Mouse (Mus musculus): Measurements from ENCODE around the gene Traf2.
A peak's percentile ranks its signal among the peaks of the same experiment; 100 is the strongest.
"Not testable (repeated sequence)": the region's sequence is repeated elsewhere in the genome, so short reads cannot be mapped to it uniquely, and the experiment has no call there.

Gene Traf2

DNA sequence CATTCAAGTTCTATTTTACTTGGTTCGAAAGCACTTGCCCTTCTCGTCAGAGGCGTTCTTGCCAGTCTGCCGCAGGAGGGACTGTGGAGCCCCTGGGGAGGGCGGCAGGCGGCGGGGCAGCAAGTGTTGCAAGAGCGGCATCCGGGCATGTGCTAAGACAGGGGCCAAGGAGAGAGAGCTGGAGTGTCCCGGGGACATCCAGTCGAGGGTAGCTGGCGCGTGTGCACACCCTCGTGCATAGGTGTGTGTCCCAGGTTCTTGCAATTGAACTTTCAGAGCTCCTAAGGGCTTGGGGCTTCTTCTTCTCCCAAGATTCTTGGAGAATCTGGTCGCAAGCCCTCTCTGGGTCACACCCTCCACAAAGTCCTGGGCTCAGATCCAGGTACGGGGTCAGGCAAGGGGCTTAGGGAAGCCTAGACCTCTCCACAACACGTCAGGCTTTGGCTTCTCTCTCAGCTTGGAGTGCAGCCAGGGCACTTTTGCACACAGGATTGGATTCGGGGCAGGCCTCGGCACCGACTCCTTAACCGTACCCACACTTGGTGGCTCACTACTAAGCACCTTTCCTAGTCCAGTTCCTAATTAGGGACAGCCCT is 28.8 kb upstream of the Traf2 start:
- peak; percentile 42 for DNase-seq (ENCODE audit: low read depth, low spot score)

DNA sequence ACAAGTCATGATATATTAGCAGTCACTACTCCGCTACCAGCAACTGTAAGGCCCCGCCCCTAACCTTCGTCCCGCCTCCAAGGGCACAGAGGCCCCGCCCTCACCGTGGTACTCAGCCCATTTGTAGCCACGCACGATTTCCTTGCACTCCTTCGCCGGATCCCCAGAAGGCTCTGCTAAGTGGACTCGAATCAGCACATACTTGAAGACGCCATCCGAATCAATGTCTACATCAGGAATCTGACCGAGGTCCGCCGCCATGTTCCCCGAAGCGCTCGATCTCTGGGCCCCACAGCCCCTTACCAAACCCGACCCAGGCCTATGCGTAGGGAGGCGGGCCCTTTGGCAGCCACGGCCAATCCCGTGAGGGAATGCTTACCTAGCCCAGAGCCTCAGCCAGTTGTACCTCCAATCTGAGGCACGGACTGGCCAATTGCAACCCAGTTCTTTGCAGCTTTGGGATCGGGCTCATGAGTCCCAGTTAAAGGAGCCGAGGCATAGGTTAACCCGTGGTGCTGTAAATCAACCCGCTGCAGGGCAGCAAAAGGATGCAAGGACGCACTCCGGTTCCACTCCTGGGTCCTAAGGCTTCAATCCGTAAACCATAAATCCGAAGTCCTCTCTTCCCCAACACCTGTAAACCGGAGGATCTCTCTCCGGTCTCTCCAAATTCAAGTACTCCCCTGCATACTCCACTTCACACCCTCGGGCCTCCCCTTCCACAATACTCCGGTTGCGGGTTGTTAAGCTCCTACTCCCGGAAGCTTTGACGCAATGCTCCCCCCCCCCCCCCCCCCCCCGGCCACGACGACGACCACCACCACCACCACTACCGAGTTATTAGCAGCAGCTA is 28.1 kb upstream of the Traf2 start, which contains the start of the genes Mamdc4 and Phpt1:
Gene Mamdc4, minus strand, starts transcription at position 267 of the 853 bp plus-strand sequence.
Gene Phpt1, minus strand, starts transcription at position 646 of the 853 bp plus-strand sequence.
- DNase-seq (ENCODE audit: low read depth, low spot score): peak; percentile 97

DNA sequence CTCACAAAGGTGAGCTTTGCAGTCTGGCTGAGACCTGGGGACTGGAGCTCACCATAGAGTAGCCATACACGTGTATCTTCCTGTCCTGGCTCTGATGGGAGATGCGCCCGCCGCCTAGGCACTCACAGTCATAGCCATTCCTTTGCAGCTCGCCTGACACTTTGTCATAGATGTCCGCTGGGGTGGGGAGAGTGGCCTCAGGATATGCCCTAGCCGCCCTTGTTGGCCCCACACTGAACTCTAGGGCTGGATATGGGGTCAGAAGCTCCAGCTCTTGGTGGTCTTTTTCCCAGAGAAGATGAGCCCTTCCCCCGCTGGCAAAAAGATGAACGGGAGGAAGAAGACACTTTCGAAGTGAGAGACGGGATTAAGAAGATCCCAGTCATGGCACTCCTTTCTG is 27.4 kb upstream of the Traf2 start:
- no peak for DNase-seq (ENCODE audit: low read depth, low spot score)

DNA sequence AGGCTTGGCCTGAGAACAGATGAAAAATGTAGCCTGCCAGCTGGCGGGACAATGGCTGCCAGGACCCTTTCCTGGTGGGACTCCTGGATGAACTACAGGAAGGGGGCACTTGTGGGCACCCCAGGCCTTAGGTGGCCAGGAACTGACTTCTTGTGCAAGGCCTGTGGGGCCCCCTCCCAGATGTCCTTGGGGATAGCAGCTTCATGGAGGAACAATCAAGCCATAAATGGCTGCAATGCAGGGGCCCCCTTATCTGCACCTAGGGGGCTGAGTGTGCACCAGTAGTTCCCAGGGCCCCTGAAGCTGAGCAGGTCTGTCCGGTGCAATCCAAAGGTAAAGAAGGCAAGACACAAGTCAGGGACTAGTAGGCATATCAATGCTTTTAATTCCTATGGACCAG is 26.3 kb upstream of the Traf2 start:
- no peak for DNase-seq (ENCODE audit: low read depth, low spot score)

DNA sequence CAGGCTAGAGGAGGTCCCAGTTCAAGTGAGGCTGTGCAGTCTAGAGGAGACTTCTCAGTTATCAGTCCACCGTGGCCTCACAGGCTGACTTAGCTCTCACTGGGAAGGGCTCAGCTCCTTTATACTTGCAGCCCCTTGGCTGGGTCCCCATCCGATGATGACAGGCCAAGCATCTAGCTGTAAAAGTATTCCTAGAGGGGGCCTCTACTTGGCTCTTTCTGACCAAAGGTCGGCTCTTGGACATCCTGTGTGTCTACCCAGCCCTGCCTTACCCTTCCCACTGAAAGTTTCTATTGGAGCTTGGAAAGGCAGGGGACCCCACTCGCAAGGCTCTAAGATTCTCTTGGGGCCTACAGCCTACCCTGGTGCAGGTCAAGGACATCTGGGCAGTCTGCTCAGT is 24.5 kb upstream of the Traf2 start:
- DNase-seq (ENCODE audit: low read depth, low spot score): no peak

DNA sequence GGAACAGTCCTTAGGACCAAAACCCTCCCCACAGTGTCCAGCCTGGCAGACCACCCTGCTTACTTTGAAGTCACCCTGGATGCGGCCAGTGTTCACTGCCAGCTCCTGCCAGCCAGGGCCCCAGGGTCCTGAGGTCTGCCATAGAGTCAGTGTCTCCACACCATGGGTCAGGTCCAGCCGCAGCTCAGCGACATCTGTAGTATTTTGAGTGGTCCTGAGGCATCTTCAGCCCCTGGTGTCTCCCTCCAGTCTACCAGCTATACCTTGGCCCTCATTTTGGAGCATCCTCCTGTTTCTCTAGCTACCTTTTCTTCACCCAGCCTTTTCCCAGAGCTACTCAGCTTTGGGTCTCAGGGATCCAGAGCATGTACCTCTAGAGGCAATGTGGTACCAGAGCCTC is 22.6 kb upstream of the Traf2 start:
- DNase-seq (ENCODE audit: low read depth, low spot score): no peak

DNA sequence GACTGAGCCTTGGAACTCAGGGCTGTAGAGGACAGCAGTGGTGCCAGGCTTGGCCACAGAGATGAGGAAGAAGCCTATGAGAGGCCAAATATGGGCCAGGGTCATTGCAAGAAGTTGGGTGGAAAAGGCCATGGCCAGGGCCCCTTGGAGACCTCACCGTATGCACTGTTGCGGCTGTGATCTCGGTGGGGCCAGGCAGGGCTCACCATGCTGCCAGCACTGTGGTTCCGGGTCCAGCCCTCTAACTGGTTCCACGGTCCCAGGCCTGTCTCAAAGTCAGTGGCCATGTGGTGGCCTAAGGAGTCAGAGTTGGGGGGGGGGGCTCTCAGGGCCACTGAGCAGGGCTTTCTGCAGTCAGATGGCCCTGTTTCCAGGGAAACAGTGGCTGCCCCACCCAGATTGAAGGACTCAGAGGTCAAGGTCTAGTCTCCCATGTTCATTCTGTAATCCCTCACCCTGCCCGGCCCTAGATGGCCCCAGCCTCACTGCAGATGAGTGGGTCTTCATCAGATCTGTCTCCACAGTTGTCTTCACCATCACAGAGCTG is 21.8 kb upstream of the Traf2 start:
- DNase-seq (ENCODE audit: low read depth, low spot score): no peak

DNA sequence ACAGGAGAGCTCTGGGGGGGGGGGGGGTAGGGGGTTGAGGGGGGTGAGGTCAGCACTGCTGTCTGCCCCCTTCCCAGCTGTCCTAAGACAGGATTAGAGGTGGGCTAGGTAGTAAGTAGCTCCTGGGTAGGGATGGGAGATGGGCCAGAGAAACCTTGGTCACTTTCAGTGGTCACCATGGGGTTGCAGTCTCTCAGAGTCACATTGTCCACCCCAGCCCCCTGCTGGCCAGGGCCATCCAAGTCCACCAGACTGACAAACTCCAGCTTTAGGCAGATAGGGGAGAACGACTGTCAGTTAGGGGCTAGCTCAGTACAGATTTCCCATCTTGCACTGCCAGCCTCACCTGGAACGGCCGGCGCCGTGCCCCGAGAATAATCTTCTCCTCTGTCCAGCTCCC is 19.8 kb upstream of the Traf2 start:
- no peak for DNase-seq (ENCODE audit: low read depth, low spot score)

DNA sequence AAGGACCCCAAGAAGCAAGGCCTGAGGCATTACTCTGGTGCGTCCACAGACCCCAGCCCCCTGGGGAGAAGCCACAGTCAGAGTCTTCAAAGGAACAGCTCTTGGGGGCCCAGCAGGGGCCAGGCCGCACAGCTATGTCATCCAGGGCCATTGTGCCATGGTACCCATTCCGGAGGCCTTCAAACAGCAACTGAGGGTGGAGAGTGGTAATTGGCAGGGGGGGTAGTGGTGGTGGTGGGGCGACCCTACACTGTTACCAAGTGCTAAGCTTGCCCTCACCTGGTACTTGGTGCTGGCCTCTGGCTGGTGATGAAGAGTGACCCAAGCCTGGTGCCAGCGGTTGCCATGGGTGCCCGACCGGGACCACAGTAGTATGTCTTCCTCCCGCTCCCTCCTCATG is 19.0 kb upstream of the Traf2 start:
- DNase-seq (ENCODE audit: low read depth, low spot score): no peak

DNA sequence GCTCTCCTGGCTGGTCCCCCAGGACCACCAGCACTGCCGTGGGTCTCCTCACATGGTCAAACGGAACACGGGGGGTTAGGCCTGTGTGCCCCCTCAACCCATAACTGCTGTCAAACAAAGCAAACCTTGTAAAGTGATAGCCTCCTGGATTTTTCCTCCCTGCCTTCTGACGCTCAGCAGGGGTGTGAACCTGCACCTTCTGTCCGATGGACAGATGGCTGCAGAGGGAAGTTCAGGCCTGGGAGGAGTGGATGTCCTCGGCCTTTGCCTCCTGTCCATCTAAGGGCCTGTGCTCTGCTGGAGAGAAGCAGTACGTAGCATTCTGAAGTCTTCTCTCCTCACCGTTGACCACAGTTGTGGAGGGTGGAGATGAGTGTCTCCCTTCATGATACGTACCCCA is 15.2 kb upstream of the Traf2 start:
- no peak for DNase-seq (ENCODE audit: low read depth, low spot score)

DNA sequence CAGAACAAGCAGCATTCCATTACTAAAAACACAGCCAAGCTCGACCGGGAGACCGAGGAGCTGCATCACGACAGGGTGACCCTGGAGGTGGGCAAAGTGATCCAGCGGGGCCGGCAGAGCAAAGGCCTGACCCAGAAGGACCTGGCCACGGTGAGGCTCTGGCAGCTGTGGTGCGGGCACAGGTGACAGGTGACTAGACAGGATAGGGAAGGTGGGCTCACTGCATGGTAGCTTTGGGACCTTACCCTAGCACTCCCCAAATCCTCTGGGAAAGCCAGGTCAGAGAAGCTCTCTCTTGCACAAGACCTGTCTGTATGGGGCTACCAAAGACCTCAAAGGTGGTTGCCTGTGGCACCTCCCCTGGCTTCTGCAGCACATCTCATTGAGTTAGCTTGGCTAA is 13.8 kb upstream of the Traf2 start:
- DNase-seq (ENCODE audit: low read depth, low spot score): no peak

DNA sequence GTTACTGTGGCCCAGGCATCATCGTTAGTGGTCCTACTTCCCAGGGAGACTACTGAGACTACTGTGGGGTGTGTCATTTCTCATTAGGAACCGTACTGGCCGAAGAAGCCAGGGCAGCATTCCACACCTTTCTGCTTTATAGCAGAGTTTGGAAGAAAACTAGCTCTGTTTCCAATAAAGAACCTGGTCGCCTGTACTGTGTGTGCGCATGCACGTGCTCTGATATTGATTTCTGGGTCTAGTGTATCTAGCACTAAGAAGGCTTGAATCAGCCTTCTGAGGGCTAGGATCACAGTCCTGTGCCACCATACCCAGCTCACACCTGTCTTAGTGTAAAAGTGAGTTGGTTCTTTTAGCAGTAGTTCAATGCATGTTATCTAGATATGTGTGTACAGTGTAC is 12.0 kb upstream of the Traf2 start:
- DNase-seq (ENCODE audit: low read depth, low spot score): no peak

DNA sequence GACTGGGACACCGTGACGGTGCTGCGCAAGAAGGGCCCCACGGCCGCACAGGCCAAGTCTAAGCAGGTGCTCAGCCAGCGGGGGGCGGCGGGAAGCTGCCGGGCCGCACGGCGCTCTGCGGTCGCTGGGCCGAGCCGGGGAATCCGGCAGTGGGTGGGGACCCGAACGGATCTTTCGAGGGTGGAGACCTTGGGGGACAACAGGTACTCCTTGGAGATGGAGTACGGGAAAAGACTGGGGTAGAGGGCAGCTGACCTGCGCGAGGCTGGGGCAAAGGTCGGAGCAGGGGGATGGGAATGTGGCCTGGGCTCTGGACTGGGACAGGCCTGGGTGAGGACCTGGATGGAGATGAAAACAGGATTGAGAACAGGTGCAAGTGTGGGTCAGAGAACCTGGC is 11.2 kb upstream of the Traf2 start:
- DNase-seq (ENCODE audit: low read depth, low spot score): no peak

DNA sequence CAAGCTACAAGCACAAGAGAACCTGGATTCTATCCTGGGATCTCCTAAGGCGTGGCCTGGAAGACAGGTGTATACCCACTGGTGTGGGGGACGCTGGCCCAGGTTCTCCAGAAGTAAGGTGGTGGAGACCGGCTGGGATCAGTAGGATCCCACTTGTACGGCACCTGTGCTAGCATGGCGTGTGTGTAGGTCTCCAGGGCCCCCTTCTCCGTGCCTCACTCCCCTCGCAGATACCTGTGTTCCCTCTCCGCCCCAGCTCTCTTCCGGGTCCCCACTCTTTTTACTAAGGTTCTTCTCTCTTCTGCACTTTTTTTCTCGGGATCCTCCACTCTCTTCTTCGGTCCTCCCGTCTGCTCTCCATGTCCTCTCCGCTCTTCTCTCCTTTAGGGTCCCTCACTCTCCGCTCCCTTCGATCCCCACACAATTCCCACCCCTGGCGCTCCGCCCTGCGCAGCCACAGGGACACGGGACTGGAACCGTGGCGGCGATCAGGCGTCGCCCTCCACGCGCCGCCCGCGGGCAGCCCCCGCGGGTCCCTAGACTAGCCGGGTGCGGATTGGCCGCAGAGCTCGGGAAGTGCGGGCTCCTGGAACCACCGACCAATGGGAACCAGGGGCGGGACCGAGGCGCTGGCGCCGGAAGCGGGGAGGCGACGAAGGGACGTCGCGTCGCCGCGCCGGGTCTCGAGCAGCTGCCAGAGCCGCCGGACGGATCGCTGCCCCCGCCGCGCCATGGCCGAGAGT is 10.7 kb upstream of the Traf2 start, which contains the start of gene Edf1:
Gene Edf1, plus strand, starts transcription at position 627 of the 743 bp plus-strand sequence.
- DNase-seq (ENCODE audit: low read depth, low spot score): peak; percentile 94

DNA sequence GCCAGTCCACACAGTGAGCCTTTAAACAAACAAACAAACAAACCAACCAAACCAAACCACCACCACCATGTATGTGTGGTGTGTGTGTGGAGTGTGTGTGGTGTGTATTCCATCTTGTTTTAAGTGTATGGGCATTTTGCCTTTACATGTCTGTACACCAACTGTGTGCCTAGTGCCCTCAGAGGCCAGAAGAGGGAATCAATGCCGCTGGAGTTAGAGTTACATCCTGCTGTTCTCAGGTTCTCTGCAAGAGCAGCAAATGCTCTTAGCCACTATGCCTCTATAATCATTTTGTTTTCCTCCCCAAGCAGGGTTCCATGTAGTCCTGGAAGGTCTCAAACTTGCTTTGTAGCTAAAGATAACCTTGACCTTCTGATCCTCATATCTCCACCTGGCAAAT is 9.6 kb upstream of the Traf2 start:
- DNase-seq (ENCODE audit: low read depth, low spot score): no peak

DNA sequence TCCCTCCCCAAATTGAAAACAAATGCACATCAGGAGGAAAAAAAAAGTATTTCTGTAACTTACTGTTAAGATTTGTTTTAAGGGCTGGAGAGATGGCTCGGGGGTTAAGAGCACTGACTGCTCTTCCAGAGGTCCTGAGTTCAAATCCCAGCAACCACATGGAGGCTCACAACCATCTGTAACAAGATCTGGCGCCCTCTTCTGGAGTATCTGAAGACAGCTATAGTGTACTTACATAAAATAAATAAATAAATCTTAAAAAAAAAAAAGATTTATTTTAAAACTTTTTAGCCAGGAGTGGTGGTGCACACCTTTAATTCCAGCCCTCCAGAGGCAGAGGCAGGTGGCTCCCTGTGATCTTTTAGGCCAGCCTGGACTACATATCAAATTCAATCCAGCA is 8.7 kb upstream of the Traf2 start:
- DNase-seq (ENCODE audit: low read depth, low spot score): not testable (repeated sequence)

DNA sequence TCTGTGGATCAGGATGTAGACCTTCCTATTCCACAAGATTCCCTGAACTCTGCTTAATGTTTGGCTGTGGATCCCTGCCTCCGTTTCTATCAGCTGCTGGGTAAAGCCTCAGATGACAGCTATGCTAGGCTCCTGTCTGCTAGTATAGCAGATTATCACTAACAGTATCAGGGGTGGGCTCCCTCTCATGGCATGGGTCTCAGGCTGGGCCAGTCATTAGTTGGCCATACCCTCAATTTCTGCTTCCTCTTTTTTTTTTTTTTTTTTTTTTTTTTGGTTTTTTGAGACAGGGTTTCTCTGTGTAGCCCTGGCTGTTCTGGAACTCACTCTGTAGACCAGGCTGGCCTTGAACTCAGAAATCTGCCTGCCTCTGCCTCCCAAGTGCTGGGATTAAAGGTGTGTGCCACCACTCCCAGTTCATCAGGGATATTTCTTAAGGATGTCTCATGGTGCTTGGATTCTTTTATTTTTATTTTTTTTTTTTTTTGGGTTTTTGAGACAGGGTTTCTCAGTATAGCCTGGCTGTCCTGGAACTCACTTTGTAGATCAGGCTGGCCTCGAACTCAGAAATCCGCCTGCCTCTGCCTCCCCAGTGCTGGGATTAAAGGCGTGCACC is 6.5 kb upstream of the Traf2 start:
- DNase-seq (ENCODE audit: low read depth, low spot score): not testable (repeated sequence)

DNA sequence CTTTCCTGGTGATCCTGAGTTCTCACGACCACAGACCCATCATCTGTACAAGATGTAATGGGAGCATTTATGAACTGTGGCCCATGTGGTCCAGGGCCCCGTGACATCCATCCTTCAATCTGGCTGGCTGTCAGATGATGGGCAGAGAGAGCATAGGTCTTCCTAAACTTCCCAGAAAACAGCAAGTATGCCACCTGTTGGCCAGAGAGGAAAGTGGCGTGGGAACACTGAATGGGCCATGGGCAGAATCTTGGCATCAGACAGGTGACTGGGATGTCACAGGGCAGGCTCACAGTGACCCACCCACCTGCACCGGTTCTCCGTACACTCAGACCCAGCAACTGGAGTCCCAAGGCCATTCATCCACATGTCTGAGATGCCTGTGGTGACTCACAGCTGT is 4.4 kb upstream of the Traf2 start:
- peak; percentile 54 for DNase-seq (ENCODE audit: low read depth, low spot score)

DNA sequence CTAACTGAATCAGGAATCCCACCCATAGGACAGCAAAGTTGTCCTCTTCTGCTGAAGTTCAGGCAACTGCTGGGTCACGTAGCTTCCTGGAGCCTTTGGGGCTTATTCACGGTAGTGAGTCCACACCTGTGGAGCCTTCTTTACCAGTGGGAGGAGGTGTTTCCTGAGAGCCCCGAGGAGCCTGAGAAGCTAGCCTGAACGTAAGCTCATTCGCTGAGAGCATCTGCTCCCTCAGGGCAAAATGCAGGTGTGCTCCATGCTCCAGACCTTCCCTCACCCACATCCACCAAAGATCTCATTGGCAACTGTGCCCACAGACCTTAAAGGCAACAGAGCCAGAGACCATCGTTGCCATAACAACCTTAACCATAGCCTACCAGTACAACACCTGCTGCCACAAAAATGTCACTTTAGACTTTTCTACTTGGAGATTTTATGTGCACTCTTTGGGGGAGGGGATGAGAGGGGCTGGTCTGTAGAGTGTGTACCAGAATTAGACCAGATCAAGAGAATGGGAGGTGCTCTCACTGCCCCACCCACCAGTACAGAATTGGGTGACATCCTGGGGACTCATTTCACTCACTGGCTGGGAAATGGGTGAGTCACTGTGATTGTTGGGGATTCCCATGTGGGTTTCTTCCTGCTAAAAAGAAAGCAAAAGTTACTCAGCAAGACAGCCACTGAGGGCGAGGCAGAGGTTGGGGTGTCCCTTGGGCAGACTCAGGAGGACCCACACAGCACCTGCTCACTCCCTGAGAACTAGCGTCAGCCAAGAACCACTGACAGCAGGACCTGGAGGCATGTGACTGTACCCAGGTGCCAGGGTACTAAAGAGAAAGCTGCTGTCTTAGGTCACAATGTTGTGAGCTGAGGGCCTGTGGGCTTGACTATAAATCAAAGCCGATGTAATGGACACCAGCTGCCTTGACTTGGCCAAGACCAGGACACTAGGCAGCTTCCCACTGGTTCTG is 2.6 kb upstream of the Traf2 start:
- DNase-seq (ENCODE audit: low read depth, low spot score): peak; percentile 79

DNA sequence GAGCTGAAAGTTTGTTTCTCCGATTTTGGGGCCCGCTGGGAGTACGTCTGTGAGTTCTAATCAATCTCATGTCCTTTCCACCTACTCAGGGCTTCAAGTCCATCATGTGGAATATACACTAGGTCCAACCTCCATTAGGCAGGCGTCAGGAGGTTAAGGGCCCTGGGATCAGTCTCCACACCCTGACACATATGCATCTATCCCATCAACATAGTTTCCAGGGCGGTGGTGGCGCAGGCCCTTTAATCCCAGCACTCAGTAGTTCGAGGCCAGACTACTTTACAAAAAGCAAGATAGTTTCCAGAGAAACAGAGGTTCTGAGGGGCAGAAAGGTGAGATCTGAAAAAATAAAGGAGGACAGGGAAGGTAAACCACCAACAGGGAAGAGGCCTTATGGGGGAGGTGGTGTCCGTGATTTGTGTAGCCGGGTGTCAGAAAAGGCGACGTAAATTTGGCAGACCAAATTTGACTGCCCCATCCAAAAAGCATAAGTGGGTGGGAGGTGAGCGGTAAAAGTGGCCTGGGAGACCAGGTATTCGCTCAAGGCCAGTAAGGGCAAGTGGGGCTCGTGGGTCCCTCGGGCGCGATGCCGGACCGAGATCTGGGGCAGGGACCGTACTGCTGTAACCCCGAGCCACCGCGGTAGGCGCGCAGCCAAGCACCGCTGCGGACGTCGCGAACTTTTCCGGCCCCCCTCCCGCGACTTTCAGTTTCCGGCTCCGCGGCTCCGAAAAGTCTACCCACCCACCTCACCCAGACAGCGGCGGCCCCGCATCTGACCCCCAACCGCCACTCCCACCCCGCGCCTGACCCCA is 537 bp downstream of the Traf2 start:
- DNase-seq (ENCODE audit: low read depth, low spot score): peak; percentile 57
